Mouse (Mus musculus) layer of hippocampus, postnatal 14 days (tissue): ENCODE results near the gene Igsf21. TPM values are rescaled to one million over a fixed set of nuclear protein-coding genes. Genes with fewer than 3 reads are reported as not detected.

Experiments used
- DNase-seq, 2 experiments: peaks; one replicate each; pipeline ENCODE4 v3.0.0; 2021 to 2022; ENCODE audit warnings: low spot score in 2 of 2, mixed read lengths in 1 of 2
- long read RNA-seq, 2 experiments: library from polyadenylated mRNA; stranded (forward); transcript quantifications; one replicate each; pipeline ENCODE4 v2.0.0; 2021
- total RNA-seq, 2 experiments: library from RNA; stranded (reverse); gene quantifications; 2 replicates each; pipeline ENCODE4 v1.2.3; 2021

Igsf21 gene
- total RNA-seq: 10 to 100 TPM; 65.7 to 73.0 TPM
- long read RNA-seq, experiment 1, transcript Igsf21-201 (10 exons, 1,979 nt): major isoform, 85 of 102 reads
- long read RNA-seq, experiment 1, partial matches to known transcripts: 9 of 102 reads
- long read RNA-seq, experiment 1, other reads (novel, unspliced or antisense): 8 of 102 reads
- long read RNA-seq, experiment 2, transcript Igsf21-201 (10 exons, 1,979 nt): major isoform, 96 of 124 reads
- long read RNA-seq, experiment 2, partial matches to known transcripts: 16 of 124 reads
- long read RNA-seq, experiment 2, other reads (novel, unspliced or antisense): 12 of 124 reads

- peak; percentile 37 to 64 for DNase-seq
These were observed at the start of gene Igsf21 for GRCm38 (mm10) chr4:140246180-140247005. Igsf21 (minus strand) TSS chr4:140246784.

GRCm38 (mm10) chr4:140285726-140286316 is 39.2 kb upstream of the Igsf21 start:
- peak; percentile 31 to 50 for DNase-seq

GRCm38 (mm10) chr4:140283398-140283797 is 36.8 kb upstream of the Igsf21 start:
- no peak for DNase-seq

- DNase-seq: no peak
These were observed 31.7 kb upstream of the Igsf21 start for GRCm38 (mm10) chr4:140278269-140278668.

GRCm38 (mm10) chr4:140271913-140272312 is 25.3 kb upstream of the Igsf21 start:
- DNase-seq: no peak

GRCm38 (mm10) chr4:140270451-140270850 is 23.9 kb upstream of the Igsf21 start:
- DNase-seq: no peak

GRCm38 (mm10) chr4:140269184-140269840 is 22.7 kb upstream of the Igsf21 start:
- DNase-seq: no peak

- no peak for DNase-seq
These were observed 21.3 kb upstream of the Igsf21 start for GRCm38 (mm10) chr4:140267835-140268234.

GRCm38 (mm10) chr4:140267086-140267485 is 20.5 kb upstream of the Igsf21 start:
- DNase-seq: no peak

- peak in 1 of 2 experiments; percentile 34 for DNase-seq
These were observed 12.4 kb upstream of the Igsf21 start for GRCm38 (mm10) chr4:140258968-140259367.

- DNase-seq: peak; percentile 56
These were observed 5.8 kb upstream of the Igsf21 start for GRCm38 (mm10) chr4:140252369-140252768.

GRCm38 (mm10) chr4:140249011-140249744 is 2.6 kb upstream of the Igsf21 start:
- peak in 1 of 2 experiments; percentile 33 for DNase-seq

- DNase-seq: no peak
These were observed 1.8 kb upstream of the Igsf21 start for GRCm38 (mm10) chr4:140248396-140248795.

- no peak for DNase-seq
These were observed 721 bp upstream of the Igsf21 start for GRCm38 (mm10) chr4:140247006-140248003.

GRCm38 (mm10) chr4:140245286-140246179 is 1.1 kb downstream of the Igsf21 start:
- DNase-seq: no peak

GRCm38 (mm10) chr4:140244835-140245234 is 1.7 kb downstream of the Igsf21 start:
- no peak for DNase-seq

GRCm38 (mm10) chr4:140244161-140244813 is 2.3 kb downstream of the Igsf21 start:
- no peak for DNase-seq

- DNase-seq: no peak
These were observed 3.4 kb downstream of the Igsf21 start for GRCm38 (mm10) chr4:140243231-140243630.
